In genomic region chr17:56309191-56309945, GRCm38 (mm10) we compare ENCODE assay signal across 31 mouse cellular contexts. TPM values are rescaled to one million over a fixed set of nuclear protein-coding genes. Genes with fewer than 3 reads are reported as not detected.
A peak's percentile ranks its signal among the peaks of the same experiment; 100 is the strongest.
DNase-seq lines count a peak whose midpoint lies in the region; ATAC-seq and TF ChIP-seq lines count a peak whose summit lies in the region.
"Had no signal": no experiment of that assay in that cellular context is flagged by ENCODE, and none has a peak within 500 bp of the region (broad histone marks: within the 10 kb centered on the region; RNA-seq: fewer than 3 reads in every experiment).

No protein-coding gene starts in this region.

- 0 out of 2 replicates have a peak overlapping the region, but pooled peaks have one; percentile 25 for H3K9ac ChIP-seq in limb, embryonic 13.5 days
- no peak overlapping the region for H3K9ac ChIP-seq in embryonic facial prominence, embryonic 15.5 days
- H3K9ac ChIP-seq in stomach, embryonic 16.5 days (ENCODE audit: low read length) = 0 out of 2 replicates have a peak overlapping the region, but pooled peaks have one; percentile 31
- H3K9ac ChIP-seq in forebrain, embryonic 11.5 days (ENCODE audit: low read length) = no peak overlapping the region
- H3K9ac ChIP-seq: heart, embryonic 15.5 days; liver, embryonic 13.5 days; midbrain, embryonic 13.5 days; neural tube, embryonic 13.5 days had no signal

- H3K4me3 ChIP-seq in limb, embryonic 13.5 days = no peak overlapping the region
- H3K4me3 ChIP-seq in limb, embryonic 10.5 days = no peak overlapping the region
- H3K4me3 ChIP-seq in E14TG2a.4 (replicated peaks; ENCODE audit: low read length) = 0 out of 2 replicates have a peak overlapping the region, but pooled peaks have one; percentile 13
- no peak overlapping the region for H3K4me3 ChIP-seq in embryonic facial prominence, embryonic 15.5 days (replicated peaks)
- H3K4me3 ChIP-seq in stomach, embryonic 16.5 days (replicated peaks; ENCODE audit: low read length) = no peak overlapping the region
- H3K4me3 ChIP-seq in forebrain, embryonic 11.5 days (ENCODE audit: low read depth, low read length) = no peak overlapping the region
- H3K4me3 ChIP-seq: forebrain, embryonic 10.5 days; heart, embryonic 15.5 days; left cerebral cortex, adult 2 months; liver, embryonic 13.5 days; midbrain, embryonic 13.5 days; neural tube, embryonic 13.5 days had no signal

- H3K27me3 ChIP-seq in limb, embryonic 13.5 days = no peaks in the 10 kb centered on the region
- no peaks in the 10 kb centered on the region for H3K27me3 ChIP-seq in limb, embryonic 10.5 days (ENCODE audit: low read depth, poor library complexity, severe bottlenecking)
- H3K27me3 ChIP-seq in E14TG2a.4 (ENCODE audit: insufficient read depth, low read length) = no peaks in the 10 kb centered on the region
- H3K27me3 ChIP-seq in embryonic facial prominence, embryonic 15.5 days = no peaks in the 10 kb centered on the region
- no peaks in the 10 kb centered on the region for H3K27me3 ChIP-seq in stomach, embryonic 16.5 days (ENCODE audit: control insufficient read depth, insufficient read depth, low read length)
- H3K27me3 ChIP-seq in forebrain, embryonic 11.5 days (ENCODE audit: control insufficient read depth, insufficient read depth, low read length) = no peaks in the 10 kb centered on the region
- H3K27me3 ChIP-seq: heart, embryonic 15.5 days; liver, embryonic 13.5 days; midbrain, embryonic 13.5 days; neural tube, embryonic 13.5 days; Patski had no signal

- H3K4me2 ChIP-seq in limb, embryonic 13.5 days (replicated peaks) = no peak overlapping the region
- H3K4me2 ChIP-seq in embryonic facial prominence, embryonic 15.5 days (replicated peaks) = no peak overlapping the region
- H3K4me2 ChIP-seq in stomach, embryonic 16.5 days (ENCODE audit: low read depth, low read length) = no peak overlapping the region
- H3K4me2 ChIP-seq in forebrain, embryonic 11.5 days (ENCODE audit: low read depth, low read length, severe bottlenecking) = no peak overlapping the region
- H3K4me2 ChIP-seq: heart, embryonic 15.5 days; liver, embryonic 13.5 days; midbrain, embryonic 13.5 days; neural tube, embryonic 13.5 days had no signal

- peaks cover 37% of the 10 kb centered on the region for H3K4me1 ChIP-seq in limb, embryonic 13.5 days
- H3K4me1 ChIP-seq in limb, embryonic 10.5 days = peaks cover 38% of the 10 kb centered on the region
- peaks cover 88% of the 10 kb centered on the region for H3K4me1 ChIP-seq in E14TG2a.4 (replicated peaks; ENCODE audit: low read depth, low read length)
- peaks cover 43% of the 10 kb centered on the region for H3K4me1 ChIP-seq in embryonic facial prominence, embryonic 15.5 days
- H3K4me1 ChIP-seq in stomach, embryonic 16.5 days (ENCODE audit: control insufficient read depth, insufficient read depth, low read length) = peaks cover 43% of the 10 kb centered on the region
- peaks cover 17% of the 10 kb centered on the region for H3K4me1 ChIP-seq in forebrain, embryonic 11.5 days (replicated peaks; ENCODE audit: control insufficient read depth, insufficient read depth, low read length)

- 91% methylated on average over 15 of the region's 15 CpGs for WGBS in limb, embryonic 13.5 days
- WGBS in limb, embryonic 10.5 days = 92% methylated on average over 15 of the region's 15 CpGs
- WGBS in embryonic facial prominence, embryonic 15.5 days = 79% methylated on average over 15 of the region's 15 CpGs
- WGBS in stomach, embryonic 16.5 days = 79% methylated on average over 15 of the region's 15 CpGs
- 89% methylated on average over 15 of the region's 15 CpGs for WGBS in forebrain, embryonic 11.5 days

- H3K27ac ChIP-seq in limb, embryonic 13.5 days = no peak overlapping the region
- no peak overlapping the region for H3K27ac ChIP-seq in limb, embryonic 10.5 days
- H3K27ac ChIP-seq in embryonic facial prominence, embryonic 15.5 days (replicated peaks) = peak overlapping the region; percentile 55; the same call in 1 of the 2 replicates
- no peak overlapping the region; the same call in 1 of the 2 replicates for H3K27ac ChIP-seq in stomach, embryonic 16.5 days (ENCODE audit: low read length)
- H3K27ac ChIP-seq in forebrain, embryonic 11.5 days (ENCODE audit: low read depth, low read length) = no peak overlapping the region
- H3K27ac ChIP-seq: forebrain, embryonic 10.5 days; heart, embryonic 15.5 days; left cerebral cortex, adult 2 months; liver, embryonic 13.5 days; midbrain, embryonic 13.5 days; neural tube, embryonic 13.5 days had no signal

- no peak for DNase-seq in limb, embryonic 10.5 days (ENCODE audit: low spot score)
- no peak for DNase-seq in forebrain, embryonic 11.5 days (ENCODE audit: low spot score)
- DNase-seq in right cerebral cortex, adult 2 months (ENCODE audit: low spot score in 2 of 2) = no peak
- DNase-seq: adrenal gland, adult 8-10 months; cerebellum, adult 9-11 months; gastrocnemius, postnatal 14 days; heart, adult 18-20 months; heart, postnatal 4 days; kidney, adult 2 months; kidney, postnatal 4 days; layer of hippocampus, adult 9-11 months; liver, embryonic 13.5 days; right cerebral cortex, postnatal 14 days; spleen, adult 18-20 months; thymus, adult 2 months had no signal

- no peak for ATAC-seq in limb, embryonic 13.5 days (ENCODE audit: low FRiP score, low read depth)
- ATAC-seq in embryonic facial prominence, embryonic 15.5 days (ENCODE audit: insufficient number of reproducible peaks, low FRiP score, low TSS enrichment, low read depth) = no peak
- no peak for ATAC-seq in stomach, embryonic 16.5 days (ENCODE audit: insufficient read depth, low FRiP score)
- no peak for ATAC-seq in forebrain, embryonic 11.5 days (replicated peaks; ENCODE audit: low FRiP score)
- ATAC-seq: hindbrain, embryonic 16.5 days; midbrain, embryonic 13.5 days; Patski had no signal

- H3K36me3 ChIP-seq in limb, embryonic 13.5 days = peaks cover 84% of the 10 kb centered on the region
- H3K36me3 ChIP-seq in limb, embryonic 10.5 days = peaks cover 96% of the 10 kb centered on the region
- H3K36me3 ChIP-seq in E14TG2a.4 (ENCODE audit: insufficient read depth, low read length) = peaks cover 98% of the 10 kb centered on the region
- H3K36me3 ChIP-seq in embryonic facial prominence, embryonic 15.5 days = peaks cover 58% of the 10 kb centered on the region
- H3K36me3 ChIP-seq in stomach, embryonic 16.5 days (ENCODE audit: control insufficient read depth, insufficient read depth, low read length) = peaks cover 18% of the 10 kb centered on the region
- H3K36me3 ChIP-seq in forebrain, embryonic 11.5 days (ENCODE audit: control insufficient read depth, insufficient read depth, low read length) = peaks cover 4% of the 10 kb centered on the region; the same call in 1 of the 2 replicates

- no peak; the same call in 1 of the 2 replicates for TF ChIP-seq CTCF in E14TG2a.4 (conservative IDR thresholded peaks at IDR 0.05; ENCODE audit: low read length)

- H3K9me3 ChIP-seq in limb, embryonic 13.5 days = no peaks in the 10 kb centered on the region
- no peaks in the 10 kb centered on the region for H3K9me3 ChIP-seq in limb, embryonic 10.5 days (replicated peaks)
- no peaks in the 10 kb centered on the region for H3K9me3 ChIP-seq in E14TG2a.4 (ENCODE audit: low read length)
- no peaks in the 10 kb centered on the region for H3K9me3 ChIP-seq in embryonic facial prominence, embryonic 15.5 days (replicated peaks)
- H3K9me3 ChIP-seq in stomach, embryonic 16.5 days (replicated peaks; ENCODE audit: control insufficient read depth, low read length) = no peaks in the 10 kb centered on the region
- no peaks in the 10 kb centered on the region for H3K9me3 ChIP-seq in forebrain, embryonic 11.5 days (ENCODE audit: control insufficient read depth, low read length)
- H3K9me3 ChIP-seq: forebrain, embryonic 10.5 days; heart, embryonic 15.5 days; liver, embryonic 13.5 days; midbrain, embryonic 13.5 days; neural tube, embryonic 13.5 days had no signal

RNA-seq across cellular contexts. Expression of gene Uhrf1, which starts 6.2 kb away (rescaled TPM):
- polyA plus RNA-seq in limb, embryonic 13.5 days (2015; fragmentation: Nextera tagmentation; extraction: Ambion mirVana) = 136 and 146 TPM in 2 replicates
- polyA plus RNA-seq in limb, embryonic 10.5 days (2016; fragmentation: Nextera tagmentation; extraction: Ambion mirVana) = 316 and 336 TPM in 2 replicates
- polyA plus RNA-seq in embryonic facial prominence, embryonic 15.5 days (2015; fragmentation: Nextera tagmentation; extraction: Ambion mirVana) = 110 and 113 TPM in 2 replicates
- polyA plus RNA-seq in stomach, embryonic 16.5 days (2015; fragmentation: Nextera tagmentation; extraction: Ambion mirVana) = 90.4 and 92.2 TPM in 2 replicates
- 197 and 223 TPM in 2 replicates for polyA plus RNA-seq in forebrain, embryonic 11.5 days (2014; fragmentation: Nextera tagmentation; extraction: Ambion mirVana)

RNA-seq across cellular contexts. Expression of gene Arrdc5, which starts 9.3 kb away (rescaled TPM):
- not detected in 2 replicates for polyA plus RNA-seq in limb, embryonic 13.5 days (2015; fragmentation: Nextera tagmentation; extraction: Ambion mirVana)
- not detected in 2 replicates for polyA plus RNA-seq in limb, embryonic 10.5 days (2016; fragmentation: Nextera tagmentation; extraction: Ambion mirVana)
- 0.33 TPM in 1 of 2 replicates, not detected in the other for polyA plus RNA-seq in embryonic facial prominence, embryonic 15.5 days (2015; fragmentation: Nextera tagmentation; extraction: Ambion mirVana)
- polyA plus RNA-seq in stomach, embryonic 16.5 days (2015; fragmentation: Nextera tagmentation; extraction: Ambion mirVana) = not detected in 2 replicates
- polyA plus RNA-seq in forebrain, embryonic 11.5 days (2014; fragmentation: Nextera tagmentation; extraction: Ambion mirVana) = not detected in 2 replicates
- polyA plus RNA-seq: brain, embryonic 14.5 days; cortical plate, adult 2 months; forebrain, embryonic 10.5 days; frontal cortex, adult 2 months; heart, embryonic 15.5 days; hindbrain, embryonic 16.5 days; kidney, adult 2 months; limb, embryonic 11.5 days; liver, embryonic 13.5 days; midbrain, embryonic 13.5 days; neural tube, embryonic 13.5 days; Patski; stomach, embryonic 14.5 days; thymus, adult 2 months had no signal

RNA-seq across cellular contexts. Expression of gene Kdm4b, which starts 16.5 kb away (rescaled TPM):
- 40.1 and 43.2 TPM in 2 replicates for polyA plus RNA-seq in limb, embryonic 13.5 days (2015; fragmentation: Nextera tagmentation; extraction: Ambion mirVana)
- polyA plus RNA-seq in limb, embryonic 10.5 days (2016; fragmentation: Nextera tagmentation; extraction: Ambion mirVana) = 37.7 and 46.8 TPM in 2 replicates
- polyA plus RNA-seq in embryonic facial prominence, embryonic 15.5 days (2015; fragmentation: Nextera tagmentation; extraction: Ambion mirVana) = 40.1 and 43.6 TPM in 2 replicates
- 23.5 and 24.2 TPM in 2 replicates for polyA plus RNA-seq in stomach, embryonic 16.5 days (2015; fragmentation: Nextera tagmentation; extraction: Ambion mirVana)
- polyA plus RNA-seq in forebrain, embryonic 11.5 days (2014; fragmentation: Nextera tagmentation; extraction: Ambion mirVana) = 52.1 TPM in 2 replicates

RNA-seq across cellular contexts. Expression of gene Plin3, which starts 16.7 kb away (rescaled TPM):
- 78.1 and 80.4 TPM in 2 replicates for polyA plus RNA-seq in limb, embryonic 13.5 days (2015; fragmentation: Nextera tagmentation; extraction: Ambion mirVana)
- polyA plus RNA-seq in limb, embryonic 10.5 days (2016; fragmentation: Nextera tagmentation; extraction: Ambion mirVana) = 78.2 and 89.7 TPM in 2 replicates
- 89.5 and 92.6 TPM in 2 replicates for polyA plus RNA-seq in embryonic facial prominence, embryonic 15.5 days (2015; fragmentation: Nextera tagmentation; extraction: Ambion mirVana)
- 103 and 123 TPM in 2 replicates for polyA plus RNA-seq in stomach, embryonic 16.5 days (2015; fragmentation: Nextera tagmentation; extraction: Ambion mirVana)
- 37.5 and 44.6 TPM in 2 replicates for polyA plus RNA-seq in forebrain, embryonic 11.5 days (2014; fragmentation: Nextera tagmentation; extraction: Ambion mirVana)

RNA-seq across cellular contexts. Expression of gene Ticam1, which starts 32.8 kb away (rescaled TPM):
- 4.4 and 4.6 TPM in 2 replicates for polyA plus RNA-seq in limb, embryonic 13.5 days (2015; fragmentation: Nextera tagmentation; extraction: Ambion mirVana)
- polyA plus RNA-seq in limb, embryonic 10.5 days (2016; fragmentation: Nextera tagmentation; extraction: Ambion mirVana) = 3.0 TPM in 2 replicates
- polyA plus RNA-seq in embryonic facial prominence, embryonic 15.5 days (2015; fragmentation: Nextera tagmentation; extraction: Ambion mirVana) = 6.7 and 7.4 TPM in 2 replicates
- 7.6 and 9.6 TPM in 2 replicates for polyA plus RNA-seq in stomach, embryonic 16.5 days (2015; fragmentation: Nextera tagmentation; extraction: Ambion mirVana)
- 2.5 and 3.0 TPM in 2 replicates for polyA plus RNA-seq in forebrain, embryonic 11.5 days (2014; fragmentation: Nextera tagmentation; extraction: Ambion mirVana)

Comparison
In these comparisons a context has a peak if more than half of its experiments do, and no peak if none do; other contexts are left out.
1. H3K9ac ChIP-seq: peak in limb, embryonic 13.5 days (single experiment) and stomach, embryonic 16.5 days (single experiment); none in embryonic facial prominence, embryonic 15.5 days (single experiment) and forebrain, embryonic 11.5 days (single experiment).